Mouse (Mus musculus): ENCODE results near the gene Syn3.

Syn3 gene

GRCm38 (mm10) chr10:86026354-86026753, 472.3 kb downstream of the Syn3 start:
- no peak for DNase-seq

GRCm38 (mm10) chr10:86025906-86026305, 472.8 kb downstream of the Syn3 start:
- no peak for DNase-seq

GRCm38 (mm10) chr10:86023149-86023548, 475.5 kb downstream of the Syn3 start:
- DNase-seq: no peak

- DNase-seq: no peak
Measured at GRCm38 (mm10) chr10:86022474-86022816, 476.3 kb downstream of the Syn3 start.

GRCm38 (mm10) chr10:86021749-86022473, 476.8 kb downstream of the Syn3 start, which contains the start of gene Fbxo7:
Fbxo7 (plus strand) TSS chr10:86021972.
- peak; percentile 84 to 88 for DNase-seq

- no peak for DNase-seq
Measured at GRCm38 (mm10) chr10:86021408-86021748, 477.3 kb downstream of the Syn3 start.

- DNase-seq: no peak
Measured at GRCm38 (mm10) chr10:86018813-86019212, 479.9 kb downstream of the Syn3 start.

- no peak for DNase-seq
Measured at GRCm38 (mm10) chr10:86017781-86018180, 480.9 kb downstream of the Syn3 start.

GRCm38 (mm10) chr10:86011781-86012180, 486.9 kb downstream of the Syn3 start, which contains the start of gene Bpifc:
Bpifc (minus strand) TSS chr10:86011895.
- DNase-seq: no peak

- DNase-seq: no peak
Measured at GRCm38 (mm10) chr10:86011172-86011571, 487.5 kb downstream of the Syn3 start.

GRCm38 (mm10) chr10:86010636-86011035, 488.1 kb downstream of the Syn3 start:
- DNase-seq: no peak

GRCm38 (mm10) chr10:86009688-86010087, 489.0 kb downstream of the Syn3 start:
- DNase-seq: no peak

- DNase-seq: no peak
Measured at GRCm38 (mm10) chr10:86006455-86006854, 492.2 kb downstream of the Syn3 start.

Measured in kidney, adult 8-10 months (tissue).